Mouse (Mus musculus) mouse trophoblast stem cell (cell line): ENCODE results near the gene Cd2bp2.

Source experiments
- in situ Hi-C, 2 experiments: fragments of 300-500 bp; cut with MseI, MboI; formaldehyde crosslinking; loops; 2 replicates in 1 of 2; 3 replicates in 1 of 2; pipeline ENCODE4 v1.15.1; 2025

Cd2bp2 gene

DNA sequence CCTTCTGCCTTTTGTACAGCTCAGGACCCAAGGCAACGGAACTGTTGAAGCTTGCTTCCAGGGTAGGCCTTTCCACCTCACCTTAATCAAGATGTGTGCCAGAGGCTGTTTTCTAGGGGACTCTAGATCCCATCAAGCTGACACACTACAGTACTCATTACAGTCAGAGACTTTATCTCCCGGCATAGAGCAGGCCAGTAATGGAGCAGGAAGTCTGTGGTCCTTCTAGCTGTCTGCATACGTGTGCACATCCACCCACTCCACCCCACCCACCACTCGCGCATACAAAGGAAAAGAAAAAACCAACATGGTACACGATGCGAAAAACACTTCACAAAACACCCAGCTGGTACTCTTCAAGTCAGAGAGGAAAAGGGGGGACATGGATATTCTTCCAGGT is 51.4 kb downstream of the Cd2bp2 start:
- in situ Hi-C loops = loop anchor here in 1 of 2 experiments (5.0 kb wide), 1 partner anchor 38 kb away; no protein-coding TSS in a partner anchor

DNA sequence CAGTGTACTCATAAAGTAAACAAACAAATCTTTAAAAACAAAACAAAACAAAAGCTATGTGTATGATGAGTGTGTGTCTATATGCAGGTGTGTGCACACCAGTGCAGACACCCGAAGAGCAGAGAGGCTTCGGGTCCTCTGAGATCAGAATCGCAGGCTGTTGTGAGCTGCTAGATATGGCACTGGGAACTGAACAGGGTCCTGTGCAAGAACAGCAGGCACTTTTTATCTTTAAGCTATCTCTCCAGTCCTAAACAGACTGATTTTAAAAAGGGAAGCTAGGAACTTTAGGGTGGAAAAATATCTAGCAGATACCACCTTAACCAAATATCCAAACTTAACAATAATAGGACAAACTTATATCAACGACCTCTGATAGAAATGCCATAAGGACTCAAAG is 53.2 kb downstream of the Cd2bp2 start:
- in situ Hi-C loops = loop anchor here in 1 of 2 experiments (5.0 kb wide), 1 partner anchor 40 kb away; no protein-coding TSS in a partner anchor

DNA sequence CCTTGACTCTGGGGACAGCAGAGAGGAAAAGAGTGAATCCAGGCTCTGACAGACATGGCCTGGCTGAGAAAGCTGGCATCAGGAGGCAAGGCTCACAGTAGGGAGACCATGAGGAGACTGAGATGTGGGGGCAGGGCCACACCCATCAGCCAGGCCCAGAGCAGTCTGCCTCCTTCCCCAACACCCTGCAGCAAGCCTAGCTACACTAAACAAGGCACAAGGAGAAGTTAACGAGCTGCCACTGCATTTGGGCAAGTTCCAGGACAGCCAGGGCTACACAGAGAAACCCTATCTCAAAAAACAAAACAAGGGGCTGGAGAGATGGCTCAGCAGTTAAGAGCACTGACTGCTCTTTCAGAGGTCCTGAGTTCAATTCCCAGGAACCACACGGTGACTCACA is 53.6 kb downstream of the Cd2bp2 start:
- in situ Hi-C loops = loop anchor here in 1 of 2 experiments (5.0 kb wide), 1 partner anchor 40 kb away; no protein-coding TSS in a partner anchor
